Mouse (Mus musculus): Measurements from ENCODE around the gene Sdr39u1.

Sdr39u1 gene

DNA sequence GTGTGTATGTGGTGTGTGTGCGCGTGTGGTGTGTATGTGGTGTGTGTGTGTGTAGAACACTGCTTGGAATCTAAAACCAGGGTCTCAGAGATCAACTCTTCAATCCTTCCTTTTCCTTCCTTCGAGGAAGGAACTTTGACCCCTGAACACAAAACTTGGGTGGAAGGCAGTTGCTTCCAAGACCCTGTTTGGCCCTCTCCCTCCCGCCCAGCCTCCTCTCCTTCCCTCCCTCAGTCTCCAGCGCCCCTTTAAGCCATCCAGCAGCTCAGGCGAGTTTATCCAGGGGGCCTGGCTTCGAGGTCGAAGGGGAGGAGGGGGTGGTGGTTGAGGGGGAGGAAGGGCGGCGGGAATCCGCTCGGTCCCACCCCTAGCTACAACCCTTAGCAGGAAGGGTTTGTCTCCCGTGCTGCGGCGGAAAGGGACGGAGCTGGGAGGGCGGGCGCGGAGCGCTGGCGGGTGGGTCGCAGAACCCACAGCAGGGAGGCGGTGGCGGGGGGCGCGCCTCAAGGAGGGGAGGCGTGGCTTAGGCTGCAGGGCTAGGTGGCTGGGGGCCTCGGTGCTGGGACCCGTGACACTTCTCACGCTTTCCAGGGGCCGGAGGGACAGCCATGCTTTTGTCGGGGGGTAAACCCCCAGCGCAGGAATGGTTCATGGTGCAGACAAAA, 46.3 kb downstream of the Sdr39u1 start, which contains the start of gene Nynrin:
Gene Nynrin, plus strand, starts transcription at position 390 of the 665 bp plus-strand sequence.
- DNase-seq: no peak

DNA sequence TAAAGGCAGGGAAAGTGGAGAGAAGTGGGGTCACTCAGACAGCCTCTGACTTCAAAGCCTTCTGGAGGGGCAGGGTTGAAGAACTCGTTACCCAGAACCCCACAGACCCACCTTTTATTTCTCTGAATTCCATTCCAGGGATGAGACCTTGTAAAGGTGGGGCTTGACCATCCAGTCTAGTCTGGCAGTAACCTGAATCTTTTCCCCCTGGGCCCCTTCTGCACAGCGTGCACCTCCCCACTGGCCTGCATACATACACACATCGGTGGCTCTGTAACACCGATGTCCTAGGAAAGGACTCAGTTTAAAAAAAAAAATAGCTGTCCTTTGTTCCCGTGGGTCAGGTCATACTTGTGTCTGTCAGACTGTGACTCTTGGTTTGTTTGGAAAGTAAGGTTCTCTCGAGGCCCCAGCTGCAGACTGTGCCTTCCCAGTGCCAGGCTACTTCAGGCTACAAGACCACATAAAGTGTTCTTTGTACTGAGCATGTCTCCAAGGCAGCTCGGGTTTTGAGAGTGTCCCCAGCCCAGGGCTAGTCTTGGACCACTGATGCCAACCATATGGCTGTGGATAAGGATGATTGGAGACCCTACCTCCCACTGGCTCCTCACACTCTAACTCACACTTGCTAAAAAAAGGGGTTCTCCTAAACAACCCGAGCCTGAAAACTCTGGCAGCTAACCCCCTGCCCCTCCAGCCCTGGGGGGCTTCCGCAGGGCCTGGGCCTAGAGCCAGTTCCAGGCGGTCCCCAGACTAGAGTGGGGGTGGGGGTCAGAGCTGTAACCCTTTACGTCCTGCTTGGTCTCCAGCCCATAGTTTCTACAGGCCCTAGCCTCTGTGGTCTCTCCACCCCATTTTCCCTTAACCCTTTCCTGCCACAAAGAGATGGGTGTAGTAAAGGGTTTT, 47.2 kb downstream of the Sdr39u1 start:
- DNase-seq: no peak

DNA sequence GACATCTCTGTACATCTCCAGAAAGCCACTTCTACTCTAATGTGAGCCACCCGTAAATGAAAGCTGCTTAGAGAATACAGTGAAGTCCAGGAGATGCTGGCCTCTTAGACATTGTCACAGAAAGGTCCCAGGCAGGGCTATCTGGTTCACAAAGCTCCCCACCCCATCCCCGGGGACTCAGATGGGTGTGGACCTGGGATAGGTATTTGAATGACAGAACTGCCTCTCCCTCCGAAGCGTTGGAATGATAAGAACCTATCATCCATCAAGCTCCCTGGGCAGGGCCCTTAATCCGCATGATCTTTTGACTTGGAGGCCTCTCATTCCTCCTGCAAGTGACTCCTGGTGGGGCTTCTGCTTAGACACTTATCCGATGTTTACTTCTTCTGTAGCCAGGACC, 49.2 kb downstream of the Sdr39u1 start:
- DNase-seq: no peak
